Mouse (Mus musculus) MEL (cell line): Measurements from ENCODE around the gene Pigq.

Source experiments
- CHD2 ChIP-seq: IDR thresholded peaks from 2 replicates; pipeline ENCODE4 v1.6.1; 2011; ENCODE audit warnings: low read length, improper control_type of control experiment
- CTCF ChIP-seq, 3 experiments: IDR thresholded peaks in 2 of 3; conservative IDR thresholded peaks in 1 of 3; 2 replicates each; pipeline ENCODE4 v1.5.1; 2011 to 2012; ENCODE audit warnings: low read length in 3 of 3, low read depth in 2 of 3, mild to moderate bottlenecking in 2 of 3, improper control_type of control experiment in 1 of 3, inconsistent platforms in 1 of 3, mixed read lengths in 1 of 3, moderate library complexity in 1 of 3; ENCODE audit not compliant: control insufficient read depth in 1 of 3, insufficient read depth in 1 of 3, poor library complexity in 1 of 3, severe bottlenecking in 1 of 3
- ETS1 ChIP-seq: IDR thresholded peaks from 2 replicates; pipeline ENCODE4 v1.6.1; 2012; ENCODE audit warnings: low read depth, mild to moderate bottlenecking, inconsistent platforms, low read length, improper control_type of control experiment, moderate library complexity
- JUND ChIP-seq: IDR thresholded peaks from 2 replicates; pipeline ENCODE4 v1.6.1; 2011; ENCODE audit warnings: low read depth, mild to moderate bottlenecking, improper control_type of control experiment, low read length
- NRF1 ChIP-seq: IDR thresholded peaks from 2 replicates; pipeline ENCODE4 v1.6.1; 2014; ENCODE audit warnings: low read depth, mild to moderate bottlenecking, inconsistent platforms, low read length, improper control_type of control experiment, moderate library complexity; ENCODE audit not compliant: poor library complexity, insufficient read depth, severe bottlenecking
- POLR2A ChIP-seq, 2 experiments: IDR thresholded peaks; 2 replicates each; pipeline ENCODE4 v1.6.1; 2011 to 2012; ENCODE audit warnings: low read length in 2 of 2, mild to moderate bottlenecking in 2 of 2, control low read depth in 1 of 2, improper control_type of control experiment in 1 of 2, low read depth in 1 of 2, moderate library complexity in 1 of 2; ENCODE audit not compliant: control insufficient read depth in 1 of 2, insufficient read depth in 1 of 2, poor library complexity in 1 of 2
- TAL1 ChIP-seq: IDR thresholded peaks from 2 replicates; pipeline ENCODE4 v1.6.1; 2012; ENCODE audit warnings: mild to moderate bottlenecking, inconsistent platforms, low read length, moderate library complexity, mixed read lengths
- UBTF ChIP-seq: IDR thresholded peaks from 2 replicates; pipeline ENCODE4 v1.6.1; 2012; ENCODE audit warnings: low read depth, mild to moderate bottlenecking, inconsistent platforms, low read length, improper control_type of control experiment, moderate library complexity, borderline replicate concordance; ENCODE audit not compliant: insufficient read depth
- ZMIZ1 ChIP-seq: IDR thresholded peaks from 2 replicates; pipeline ENCODE4 v1.6.1; 2012; ENCODE audit warnings: low read depth, mild to moderate bottlenecking, inconsistent platforms, low read length, improper control_type of control experiment, moderate library complexity

- no peak for TF ChIP-seq TAL1
- no peak for TF ChIP-seq ZMIZ1
- TF ChIP-seq CTCF (IDR thresholded peaks at IDR 0.05 in 2 of 3, conservative IDR thresholded peaks at IDR 0.05 in 1 of 3; ENCODE audit: control insufficient read depth in 1 of 3, insufficient read depth in 1 of 3, low read depth in 2 of 3, low read length in 3 of 3, poor library complexity in 1 of 3, severe bottlenecking in 1 of 3) = no peak
- no peak for TF ChIP-seq POLR2A (IDR thresholded peaks at IDR 0.05; ENCODE audit: control insufficient read depth in 1 of 2, insufficient read depth in 1 of 2, low read depth in 1 of 2, low read length in 2 of 2, poor library complexity in 1 of 2)
- TF ChIP-seq UBTF = no peak
- no peak for TF ChIP-seq JUND
- no peak for TF ChIP-seq CHD2
- TF ChIP-seq ETS1 = no peak
- no peak for TF ChIP-seq NRF1
Observed at GRCm38 (mm10) chr17:25944366-25945163, at the start of gene Pigq, which contains the start of gene Nhlrc4.
